Mouse (Mus musculus) olfactory bulb, adult 2 months (tissue): ENCODE results near the gene Paqr4.

Experiments used
- CTCF ChIP-seq: fragments of 200-500 bp; IDR thresholded peaks from 2 replicates; pipeline ENCODE4 v1.5.1; 2012; ENCODE audit warnings: low read depth, mild to moderate bottlenecking, low read length, moderate library complexity; ENCODE audit not compliant: insufficient read depth
- POLR2A ChIP-seq: fragments of 200-500 bp; IDR thresholded peaks from 2 replicates; pipeline ENCODE4 v1.6.1; 2012; ENCODE audit warnings: mild to moderate bottlenecking, low read depth, low read length, moderate library complexity; ENCODE audit not compliant: insufficient read depth

DNA sequence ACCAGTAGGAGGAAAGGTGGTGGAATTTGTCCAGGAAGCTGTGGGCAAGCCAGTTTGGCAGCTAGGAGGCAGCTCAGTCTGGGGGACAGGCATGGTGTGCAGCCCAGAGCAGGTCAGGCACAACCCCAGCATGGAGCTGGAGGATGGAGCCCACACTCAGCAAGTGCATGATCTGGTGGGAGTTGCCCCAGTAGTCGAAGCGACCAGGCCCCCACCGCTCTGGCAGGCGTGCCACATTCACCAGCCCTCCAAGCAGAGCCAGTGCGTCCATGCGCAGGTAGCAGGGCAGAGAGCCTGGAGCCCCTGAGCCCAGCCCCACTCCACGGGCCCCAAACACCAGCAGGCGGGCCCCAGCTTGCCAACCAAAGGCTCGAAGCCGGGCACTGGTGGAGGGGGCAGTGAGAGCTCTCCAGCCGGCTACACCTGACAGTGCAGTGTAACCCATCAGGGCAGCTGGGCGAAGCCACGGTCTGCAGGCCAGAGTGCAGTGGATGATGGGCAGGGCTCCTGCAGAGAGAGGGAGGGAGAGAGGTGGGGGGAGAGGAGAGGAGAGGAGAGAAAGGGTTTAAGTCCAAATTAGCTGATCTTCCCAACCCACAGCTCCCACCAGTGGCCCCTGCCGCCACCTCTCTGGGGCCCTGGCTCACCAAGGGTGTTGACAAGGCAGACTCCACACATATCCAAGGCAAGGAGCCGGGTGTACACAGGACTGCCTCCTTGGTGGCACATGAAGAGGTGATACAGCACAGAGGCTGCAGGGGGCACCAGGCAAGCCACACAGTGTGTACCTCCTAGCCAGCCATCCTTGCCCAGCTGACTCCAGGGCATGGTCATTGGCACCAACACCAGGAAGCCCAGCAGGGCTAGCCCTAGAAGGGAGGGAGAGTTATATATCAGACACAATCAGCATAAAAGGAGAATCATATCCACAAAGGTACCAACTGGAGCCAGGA lies 2.9 kb downstream of the Paqr4 start:
- TF ChIP-seq POLR2A (no peak), CTCF (no peak)
